Mouse (Mus musculus) MEL (cell line): ENCODE data around the gene Tmed2.

Source experiments
- CTCF ChIP-seq, 3 experiments: IDR thresholded peaks in 2 of 3; conservative IDR thresholded peaks in 1 of 3; 2 replicates each; pipeline ENCODE4 v1.5.1; 2011 to 2012; ENCODE audit warnings: low read length in 3 of 3, low read depth in 2 of 3, mild to moderate bottlenecking in 2 of 3, improper control_type of control experiment in 1 of 3, inconsistent platforms in 1 of 3, mixed read lengths in 1 of 3, moderate library complexity in 1 of 3; ENCODE audit not compliant: control insufficient read depth in 1 of 3, insufficient read depth in 1 of 3, poor library complexity in 1 of 3, severe bottlenecking in 1 of 3
- MAZ ChIP-seq: IDR thresholded peaks from 2 replicates; pipeline ENCODE4 v1.6.1; 2012; ENCODE audit warnings: low read depth, mild to moderate bottlenecking, inconsistent platforms, low read length, improper control_type of control experiment
- USF1 ChIP-seq: IDR thresholded peaks from 2 replicates; pipeline ENCODE4 v1.6.1; 2014; ENCODE audit warnings: low read depth, mild to moderate bottlenecking, inconsistent platforms, low read length, improper control_type of control experiment, moderate library complexity

DNA sequence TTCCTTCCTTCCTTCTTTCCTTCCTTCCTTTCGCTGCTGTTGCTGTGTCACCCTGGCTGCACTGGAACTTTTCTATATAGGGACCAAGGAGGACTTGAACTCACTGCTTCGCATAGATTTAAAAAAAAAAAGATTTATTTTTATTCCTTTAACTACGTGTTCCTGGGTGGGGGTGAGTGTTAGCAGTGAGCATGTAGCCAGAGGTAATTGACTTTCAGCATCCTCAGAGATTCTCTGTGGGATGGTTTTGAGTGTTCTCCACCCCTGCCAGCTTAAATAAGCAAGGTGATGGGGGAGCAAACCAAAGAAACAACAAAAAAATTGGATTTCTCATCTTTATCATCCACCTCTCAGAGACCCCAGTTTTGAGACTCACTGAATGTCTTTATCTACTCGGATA, 590 bp upstream of the Tmed2 start:
- TF ChIP-seq CTCF (IDR thresholded peaks at IDR 0.05 in 2 of 3, conservative IDR thresholded peaks at IDR 0.05 in 1 of 3; ENCODE audit: control insufficient read depth in 1 of 3, insufficient read depth in 1 of 3, low read depth in 2 of 3, low read length in 3 of 3, poor library complexity in 1 of 3, severe bottlenecking in 1 of 3) (no peak), MAZ (no peak), USF1 (no peak)
